Mouse (Mus musculus): ENCODE measurements around the gene Ccn5.

Ccn5 gene

DNA sequence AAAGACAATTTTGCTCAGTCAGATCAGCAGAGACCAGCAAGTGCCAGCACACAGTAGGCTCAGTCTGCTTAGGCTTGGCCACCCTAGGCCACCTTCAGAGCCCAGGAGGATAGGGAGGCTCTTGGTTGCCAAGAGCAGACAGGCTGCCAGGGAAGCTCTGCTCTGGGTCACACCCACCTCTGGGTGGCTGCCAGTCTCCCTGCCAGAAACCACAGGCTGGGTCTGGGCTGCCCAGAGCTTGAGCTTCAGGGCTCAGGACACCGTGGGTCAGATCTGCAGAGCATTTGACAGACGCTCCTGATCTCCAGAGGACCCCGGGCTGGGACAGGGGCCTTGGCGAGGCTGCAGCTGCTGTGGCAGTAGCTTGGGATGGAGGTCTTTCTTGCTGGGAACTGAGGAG lies at the start of gene Ccn5:
Gene Ccn5, plus strand, starts transcription at position 255 of the 400 bp plus-strand sequence.
- DNase-seq (ENCODE audit: low read depth, low spot score) = no peak

DNA sequence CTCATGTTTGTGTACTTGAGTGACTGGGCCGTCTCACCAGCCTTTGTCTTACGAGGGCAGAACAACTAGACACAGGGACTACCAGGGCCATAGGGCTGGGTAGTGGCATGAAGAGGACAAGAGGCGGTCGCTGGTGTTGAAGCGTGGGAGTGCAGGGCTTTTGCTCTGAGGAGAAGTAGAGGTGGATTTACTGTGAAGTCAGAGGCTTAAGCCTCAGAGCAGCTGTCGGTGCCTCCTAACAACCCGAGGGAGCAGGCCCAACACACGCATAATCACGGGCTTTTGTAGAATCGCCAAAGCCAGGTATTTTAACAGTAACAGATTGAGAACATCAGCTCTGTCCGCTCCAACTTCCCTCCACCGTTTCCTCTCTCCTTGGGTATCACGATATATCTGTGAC lies 44.0 kb upstream of the Ccn5 start:
- DNase-seq (ENCODE audit: low read depth, low spot score) = no peak

DNA sequence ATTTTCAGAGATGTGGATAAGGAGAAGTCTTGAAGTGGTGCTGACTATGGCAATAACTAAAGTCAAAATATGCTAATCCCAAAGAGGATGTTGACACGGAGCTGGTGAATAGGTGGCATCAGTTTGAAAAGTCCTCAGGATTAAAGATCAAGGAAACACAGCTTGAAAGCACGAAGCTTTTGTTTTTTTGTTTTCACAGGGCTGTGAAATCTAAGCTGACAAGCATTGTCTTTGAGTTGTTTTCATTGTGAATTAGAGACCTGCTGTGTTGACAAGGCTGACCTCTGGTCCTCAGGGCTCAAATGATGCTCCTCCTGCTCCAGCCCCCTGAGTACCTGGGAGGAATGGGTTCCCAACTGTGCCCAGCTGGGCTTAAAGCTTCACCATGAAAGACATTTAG lies 43.6 kb upstream of the Ccn5 start:
- no peak for DNase-seq (ENCODE audit: low read depth, low spot score)

DNA sequence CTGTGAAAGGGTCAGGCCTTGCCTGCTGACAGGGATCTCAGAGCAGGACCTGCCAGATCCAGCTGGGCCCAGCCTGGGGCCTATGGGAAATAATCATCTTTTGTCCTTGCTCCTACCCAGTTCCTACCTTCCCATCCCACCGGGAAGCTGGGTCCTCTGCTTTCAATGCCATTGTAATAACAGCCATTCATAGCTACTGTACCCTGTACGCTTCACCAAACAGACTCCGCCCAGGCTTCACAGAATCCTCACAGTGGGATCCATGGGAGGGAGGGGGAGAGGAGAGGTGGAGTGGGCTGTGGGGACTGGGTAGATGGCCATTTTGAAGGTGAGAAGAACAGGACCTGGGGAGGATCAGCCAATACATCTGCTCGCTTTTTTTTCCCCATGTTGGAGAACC lies 41.8 kb upstream of the Ccn5 start:
- no peak for DNase-seq (ENCODE audit: low read depth, low spot score)

DNA sequence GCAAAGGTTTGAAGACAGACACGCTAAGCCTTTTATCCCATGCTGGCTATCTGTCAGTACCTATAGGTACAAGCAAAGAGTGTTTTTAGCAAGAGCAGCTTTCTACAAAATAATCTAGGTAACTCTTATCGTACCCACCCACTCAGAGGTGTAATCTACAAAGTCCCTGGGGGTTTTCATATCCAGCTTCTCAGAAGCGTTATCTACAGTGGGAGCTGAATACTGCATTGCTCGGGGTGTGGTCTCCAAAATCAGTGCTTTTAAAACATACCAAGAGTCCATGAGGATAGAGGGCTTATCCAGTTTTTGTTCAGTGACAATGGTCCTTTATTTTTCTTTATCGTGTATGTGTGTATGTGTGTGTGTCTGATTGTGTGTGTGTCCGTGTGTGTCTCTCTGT lies 37.3 kb upstream of the Ccn5 start:
- no peak for DNase-seq (ENCODE audit: low read depth, low spot score)

DNA sequence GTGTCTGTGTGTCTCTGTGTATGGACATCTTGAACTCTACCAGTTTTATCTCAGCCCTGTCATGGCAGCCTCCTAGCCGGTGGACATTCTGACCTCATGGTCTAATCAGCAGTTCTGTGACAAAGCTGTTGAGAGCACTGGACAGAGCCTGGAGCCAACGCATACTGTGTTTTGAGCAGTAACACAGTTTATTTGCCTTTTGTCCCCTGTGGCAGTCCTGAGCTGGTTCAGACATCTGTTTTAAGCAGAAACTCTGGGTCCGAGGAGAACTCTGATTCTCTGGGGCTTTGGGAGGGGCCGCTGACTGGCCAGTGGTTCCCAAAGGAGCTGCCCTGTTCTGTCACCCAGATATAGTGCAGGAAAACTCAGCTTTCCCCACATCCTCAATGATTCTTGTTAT lies 36.8 kb upstream of the Ccn5 start:
- no peak for DNase-seq (ENCODE audit: low read depth, low spot score)

DNA sequence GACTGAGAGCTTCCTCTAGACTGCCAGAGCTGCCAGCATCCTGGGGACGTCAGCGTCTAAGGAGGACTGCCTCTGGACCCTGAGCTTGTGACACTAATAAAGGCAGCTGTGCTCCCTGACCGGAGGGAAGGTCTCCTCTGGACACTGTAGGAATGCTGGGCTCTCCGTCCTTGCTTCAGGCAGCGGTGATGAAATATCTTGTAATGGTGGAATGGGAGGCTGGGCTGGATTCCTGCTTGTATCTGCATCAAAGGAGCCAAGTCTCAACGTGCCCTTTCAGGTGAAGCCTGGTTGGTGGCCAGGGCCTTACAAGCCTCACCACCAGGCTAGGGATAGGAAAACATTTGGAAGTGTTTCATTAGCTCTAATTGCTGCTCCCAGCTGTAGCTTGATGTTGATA lies 33.6 kb upstream of the Ccn5 start:
- DNase-seq (ENCODE audit: low read depth, low spot score) = no peak

DNA sequence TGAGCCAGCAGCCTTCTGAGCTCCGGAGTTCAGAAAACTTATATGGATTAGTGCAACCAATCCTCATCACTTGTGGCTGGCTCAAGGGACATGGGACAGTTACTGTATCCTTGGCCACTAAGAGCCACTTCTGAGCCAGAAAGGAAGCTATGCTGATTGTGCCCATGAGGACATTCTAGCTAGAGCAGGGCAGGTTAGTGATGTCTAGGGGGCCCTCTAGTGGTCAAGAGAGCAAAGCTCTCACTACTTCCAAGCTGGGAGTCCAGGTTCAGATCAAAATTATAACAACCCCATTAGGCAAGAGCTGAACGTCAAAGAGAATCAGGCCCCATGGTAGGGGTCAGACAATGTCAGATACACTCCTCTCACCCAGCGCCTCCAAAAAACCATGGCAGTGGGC lies 33.0 kb upstream of the Ccn5 start:
- peak; percentile 75 for DNase-seq (ENCODE audit: low read depth, low spot score)

DNA sequence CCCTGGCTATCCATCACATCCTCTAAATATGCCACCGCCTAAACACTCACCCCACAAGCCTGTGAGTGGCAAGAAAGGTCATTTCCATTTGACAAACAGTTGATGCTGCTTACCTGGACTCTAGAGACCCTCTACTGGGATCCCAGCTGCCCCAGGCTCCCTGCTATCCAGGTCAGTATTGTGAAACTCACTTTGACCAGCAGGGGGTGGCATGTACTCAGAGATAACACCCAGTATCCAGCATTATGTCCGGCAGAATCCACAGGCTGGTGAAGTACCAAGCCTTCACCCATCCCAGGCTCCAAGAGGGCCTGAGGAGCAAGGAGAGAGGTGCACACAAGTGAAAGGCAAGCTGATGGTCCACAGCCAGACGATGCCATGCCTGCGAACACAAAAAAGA lies 32.2 kb upstream of the Ccn5 start:
- DNase-seq (ENCODE audit: low read depth, low spot score) = peak; percentile 63

DNA sequence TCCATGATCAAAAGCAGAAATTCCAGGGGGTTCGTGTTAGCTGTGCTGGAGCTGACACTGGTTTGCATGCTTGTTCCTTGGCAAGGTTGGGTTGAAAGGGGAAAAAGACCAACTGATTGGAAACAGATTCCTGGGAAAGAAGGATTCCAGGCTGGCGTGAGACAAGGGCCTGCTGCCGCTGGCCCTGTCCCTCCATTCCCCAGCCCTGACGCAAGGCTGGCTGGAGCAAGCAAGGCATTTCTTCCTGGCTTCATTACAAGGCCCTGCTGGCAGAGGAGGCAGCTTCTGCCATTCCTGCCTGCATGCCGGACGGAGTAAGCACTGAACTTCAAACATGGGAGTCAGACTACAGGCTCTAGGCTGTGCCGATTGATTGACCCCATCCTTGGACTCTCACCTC lies 22.2 kb upstream of the Ccn5 start:
- peak; percentile 12 for DNase-seq (ENCODE audit: low read depth, low spot score)

DNA sequence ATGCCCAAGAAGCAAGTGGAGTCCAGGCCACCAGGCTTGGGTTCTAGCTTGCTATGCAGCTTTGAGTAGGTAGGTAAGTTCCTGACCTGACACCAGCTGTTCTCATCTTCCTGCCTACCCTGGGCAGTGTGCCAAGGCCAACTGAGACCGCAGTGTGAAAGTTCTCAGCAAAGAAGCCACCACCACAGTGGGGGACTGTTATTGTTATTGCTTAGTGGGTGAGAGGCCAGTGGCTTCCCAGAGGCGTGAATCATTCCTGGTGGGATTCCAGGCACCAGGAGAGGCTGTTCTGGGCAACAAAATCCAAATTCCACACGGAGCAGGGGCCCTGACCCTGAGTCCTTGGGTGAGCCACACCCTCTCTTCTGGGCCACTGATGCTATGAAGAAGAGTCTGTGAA lies 19.8 kb upstream of the Ccn5 start:
- DNase-seq (ENCODE audit: low read depth, low spot score) = peak; percentile 12

DNA sequence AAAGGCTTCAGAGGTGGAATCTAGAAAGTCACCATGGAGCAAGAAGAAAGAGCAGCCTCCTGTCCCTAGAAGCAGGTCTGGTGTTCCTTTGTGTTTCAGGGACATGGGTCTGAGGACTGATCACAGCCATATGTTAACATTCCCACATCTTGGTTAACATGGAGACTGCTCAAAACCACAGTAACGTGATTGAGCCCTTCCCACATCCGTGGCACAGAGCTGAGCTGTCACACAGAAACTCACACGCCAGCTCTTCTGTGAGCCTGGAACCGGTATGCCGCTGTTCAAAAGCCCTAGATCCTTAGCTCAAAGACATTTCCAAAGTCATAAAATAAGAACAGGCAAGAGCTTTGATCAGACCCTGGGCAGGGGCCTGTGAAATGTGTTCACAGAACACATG lies 19.3 kb upstream of the Ccn5 start:
- DNase-seq (ENCODE audit: low read depth, low spot score) = no peak

DNA sequence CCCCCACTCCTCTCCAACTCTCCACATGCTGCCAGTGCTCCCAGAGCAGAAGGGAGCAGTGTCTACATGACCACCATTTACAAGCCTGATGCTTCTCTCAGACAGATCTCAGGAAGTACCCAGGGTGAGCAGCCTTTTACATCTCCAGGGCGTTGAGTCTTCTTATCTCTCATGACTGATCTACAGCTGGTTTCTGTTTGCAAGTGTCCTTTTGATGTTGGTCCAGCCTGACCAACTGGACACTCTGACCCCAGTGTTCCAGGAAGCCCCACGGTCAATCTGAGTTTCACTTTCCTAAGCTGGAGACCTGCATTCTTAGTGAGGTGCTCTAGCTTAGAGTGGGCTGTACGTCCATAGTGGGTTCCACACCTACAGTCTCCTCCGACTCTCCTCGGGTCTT lies 16.8 kb upstream of the Ccn5 start:
- DNase-seq (ENCODE audit: low read depth, low spot score) = no peak

DNA sequence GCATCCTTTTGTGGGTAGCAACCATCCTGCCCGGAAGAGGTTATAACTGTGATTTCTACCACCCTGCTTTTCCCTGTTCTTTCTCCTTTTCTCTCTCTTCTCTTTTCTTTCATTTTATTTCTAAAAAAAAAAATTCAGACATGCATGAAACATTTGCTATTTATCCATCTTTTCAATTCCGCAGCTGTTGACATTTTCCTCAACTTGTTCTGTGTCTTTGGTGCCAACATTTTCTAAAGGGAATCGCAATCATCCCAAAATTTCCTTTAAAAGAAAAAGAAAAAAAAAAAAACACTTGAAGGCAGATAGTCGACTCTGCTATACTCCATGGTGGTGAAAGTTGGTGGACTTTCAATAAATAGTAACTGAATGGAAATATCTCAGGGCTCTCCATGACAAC lies 11.5 kb upstream of the Ccn5 start:
- DNase-seq (ENCODE audit: low read depth, low spot score) = no peak

DNA sequence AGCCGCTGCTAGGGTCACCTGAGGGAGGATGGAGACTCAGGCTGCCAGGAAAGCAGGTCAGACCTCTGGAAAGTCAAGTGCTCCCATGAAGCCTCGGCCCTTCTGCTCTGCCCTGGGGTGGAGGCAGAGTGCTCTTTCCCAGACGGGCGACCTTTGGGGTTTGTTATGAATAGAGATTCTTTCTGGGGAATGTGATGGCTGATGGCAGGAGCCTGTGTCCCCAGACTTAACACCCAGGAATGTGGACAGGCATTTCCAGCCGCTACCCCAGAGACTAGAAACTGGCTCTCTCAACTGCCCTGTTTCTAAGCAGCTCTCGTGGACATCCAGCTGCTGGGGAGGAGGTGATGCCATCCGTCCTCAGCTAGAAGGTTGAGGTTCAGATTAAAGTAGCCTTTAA lies 11.0 kb upstream of the Ccn5 start:
- DNase-seq (ENCODE audit: low read depth, low spot score) = no peak

DNA sequence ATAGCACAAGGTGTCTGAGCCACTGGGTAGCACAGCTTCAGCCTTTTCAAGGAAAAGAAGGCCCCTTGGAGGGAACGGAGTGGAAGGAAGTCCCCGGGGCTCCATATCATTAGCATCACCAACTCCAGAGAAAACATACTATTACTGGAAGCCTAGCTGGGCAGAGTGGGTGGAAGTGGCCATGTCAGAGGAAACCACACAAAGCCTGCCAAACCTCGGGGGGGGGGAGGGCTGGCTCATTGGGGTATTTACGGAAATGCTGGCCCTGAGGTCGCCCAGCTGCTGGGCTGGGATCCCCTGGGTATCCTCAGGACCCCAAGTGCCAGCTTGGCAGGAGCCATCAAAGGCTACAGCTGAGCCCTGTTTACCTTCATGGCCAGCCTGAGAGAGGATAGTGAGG lies 7.6 kb upstream of the Ccn5 start:
- DNase-seq (ENCODE audit: low read depth, low spot score) = no peak

DNA sequence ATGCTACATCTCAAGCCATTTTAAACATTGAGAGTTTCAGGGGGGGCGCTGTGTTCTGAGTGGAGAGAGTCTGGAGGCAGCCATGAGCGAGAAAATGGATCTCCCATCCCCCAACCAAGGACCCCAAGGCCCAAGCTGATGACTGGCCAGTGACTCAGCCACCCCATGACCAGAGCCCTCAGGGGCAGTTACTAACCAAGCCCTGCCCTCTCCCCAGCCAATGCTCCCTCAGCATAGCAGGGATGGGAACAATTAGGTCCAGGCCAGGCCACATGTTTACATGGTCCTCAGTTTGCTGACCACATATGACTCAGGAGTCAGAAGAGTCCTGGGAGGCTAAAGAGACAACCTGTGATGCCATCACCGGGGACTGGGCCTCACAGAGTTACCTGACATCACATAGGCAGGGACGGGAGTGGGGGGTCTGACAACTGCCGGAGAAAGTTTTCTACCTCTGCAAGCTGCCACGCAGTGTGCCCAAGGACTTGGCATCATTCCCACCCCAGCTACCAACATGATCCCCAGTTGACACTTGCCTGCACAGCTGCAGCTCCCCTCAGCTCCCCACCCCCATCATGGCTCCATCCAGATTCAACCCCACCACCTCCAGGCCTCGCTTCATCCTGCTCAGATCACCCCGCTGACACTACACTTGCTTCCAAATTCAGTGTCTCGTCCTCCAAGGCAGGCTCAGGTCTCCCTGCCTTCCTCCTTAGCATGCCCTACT lies 5.8 kb upstream of the Ccn5 start:
- no peak for DNase-seq (ENCODE audit: low read depth, low spot score)

DNA sequence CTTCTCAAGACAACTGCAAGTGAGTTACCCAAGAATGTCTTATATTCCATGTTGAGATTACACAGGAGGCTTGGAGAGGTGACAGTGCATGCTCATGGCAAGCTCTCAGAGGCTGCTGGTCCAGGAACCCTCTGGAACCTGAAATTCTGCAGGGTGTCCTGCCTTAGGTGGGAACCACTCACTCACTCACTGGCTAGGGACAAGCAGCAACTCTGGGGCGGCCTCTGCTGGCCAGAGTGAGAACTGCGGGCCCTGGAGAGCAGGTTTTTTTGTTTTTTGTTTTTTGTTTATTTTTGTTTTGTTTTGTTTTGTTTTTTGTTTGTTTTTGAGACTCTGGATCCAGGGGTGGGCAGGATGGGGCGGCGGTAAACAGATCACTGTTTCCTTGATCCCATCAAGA lies 2.6 kb downstream of the Ccn5 start:
- peak; percentile 49 for DNase-seq (ENCODE audit: low read depth, low spot score)

DNA sequence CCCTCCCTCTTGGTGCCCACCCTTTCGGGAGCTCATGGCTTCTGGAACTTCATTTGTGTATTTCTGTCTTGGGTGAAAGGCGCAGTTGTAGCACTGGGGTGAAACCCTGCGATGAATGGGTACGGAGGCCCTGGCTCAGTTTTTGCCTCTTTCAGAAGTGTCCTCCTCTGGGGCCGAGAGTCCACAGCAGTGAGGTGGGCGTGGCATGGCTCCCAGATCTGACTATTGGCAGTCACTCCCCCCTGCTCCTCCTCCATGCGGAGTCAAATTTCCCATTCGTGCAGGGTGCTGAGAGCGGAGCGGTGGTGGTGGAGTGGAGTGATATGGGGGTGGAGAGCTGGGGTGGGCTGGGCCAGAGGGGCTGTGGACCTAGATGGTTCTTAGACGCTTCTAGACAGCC lies 3.1 kb downstream of the Ccn5 start:
- peak; percentile 66 for DNase-seq (ENCODE audit: low read depth, low spot score)

DNA sequence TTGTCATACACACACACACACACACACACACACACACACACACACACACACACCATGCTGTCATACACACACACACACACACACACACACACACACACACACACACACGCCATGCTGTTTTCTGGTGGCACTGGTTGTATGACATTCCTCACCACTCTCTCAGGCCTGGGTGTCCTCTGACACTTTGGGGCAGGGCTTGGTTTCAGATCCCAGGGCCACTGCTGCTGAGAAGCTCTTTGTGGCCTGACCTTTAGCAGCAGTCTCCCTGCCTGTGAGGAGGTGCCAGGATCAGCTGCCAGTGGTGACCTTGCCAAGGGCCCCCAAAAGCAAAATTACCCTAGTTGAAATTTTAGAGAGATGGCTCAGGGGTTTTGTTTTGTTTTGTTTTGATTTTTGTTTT lies 5.2 kb downstream of the Ccn5 start:
- no peak for DNase-seq (ENCODE audit: low read depth, low spot score)

DNA sequence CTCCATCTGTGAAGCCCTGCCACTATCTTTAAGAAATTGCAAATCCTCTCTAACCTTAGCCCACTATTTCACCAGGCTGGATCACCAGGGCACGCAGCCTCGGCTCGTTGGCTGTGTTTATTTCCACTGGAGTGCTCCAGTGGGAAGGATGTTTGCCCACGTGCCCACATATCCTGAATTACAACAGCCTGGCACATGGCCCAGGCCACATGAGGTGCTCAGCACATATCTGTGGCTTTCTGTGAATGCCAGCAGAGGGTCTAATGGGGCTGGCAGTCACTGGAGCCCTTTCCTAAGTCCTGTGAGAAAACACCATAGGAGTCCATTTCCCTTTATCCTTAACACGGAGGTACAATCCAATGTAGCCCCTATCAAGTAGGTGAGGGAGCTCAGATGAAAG lies 5.8 kb downstream of the Ccn5 start:
- DNase-seq (ENCODE audit: low read depth, low spot score) = no peak

DNA sequence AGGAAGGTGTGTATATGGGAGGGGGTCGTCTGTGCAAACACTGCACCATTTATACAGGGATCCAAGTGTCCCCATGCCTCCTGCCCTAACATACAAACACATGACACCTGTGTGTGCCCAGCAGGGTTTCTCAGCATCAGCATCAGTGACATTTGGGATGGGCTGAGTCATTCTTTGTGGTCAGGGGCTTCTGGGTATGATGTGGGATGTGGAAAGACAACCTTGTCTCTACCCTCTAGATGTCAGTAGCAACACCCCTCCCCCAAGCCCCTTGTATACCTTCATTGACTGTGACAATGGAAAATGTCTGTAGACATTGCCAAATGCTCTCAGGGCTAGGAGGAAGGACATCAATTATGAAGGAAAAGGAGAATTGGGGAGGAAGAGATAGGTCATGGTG lies 10.5 kb downstream of the Ccn5 start:
- no peak for DNase-seq (ENCODE audit: low read depth, low spot score)

DNA sequence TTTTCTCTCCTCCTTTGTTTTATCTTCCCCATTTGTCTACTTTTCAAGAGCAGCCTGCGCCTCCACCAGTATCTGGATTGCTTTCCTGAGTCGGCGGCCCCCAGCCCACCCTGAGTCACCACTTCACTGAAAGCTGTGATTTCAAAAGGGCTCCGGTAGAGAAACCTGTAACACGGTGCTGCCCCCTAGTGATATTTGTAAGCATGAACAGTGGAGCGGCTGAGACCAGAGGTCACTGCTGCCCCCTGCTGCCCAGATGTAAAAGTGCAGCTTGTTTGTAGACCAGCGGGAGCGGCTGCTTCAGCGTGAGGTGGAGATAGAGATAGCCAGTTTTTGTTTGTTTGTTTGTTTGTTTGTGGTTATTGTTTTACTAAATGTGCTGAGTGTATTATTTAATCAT lies 17.4 kb downstream of the Ccn5 start:
- peak; percentile 90 for DNase-seq (ENCODE audit: low read depth, low spot score)

DNA sequence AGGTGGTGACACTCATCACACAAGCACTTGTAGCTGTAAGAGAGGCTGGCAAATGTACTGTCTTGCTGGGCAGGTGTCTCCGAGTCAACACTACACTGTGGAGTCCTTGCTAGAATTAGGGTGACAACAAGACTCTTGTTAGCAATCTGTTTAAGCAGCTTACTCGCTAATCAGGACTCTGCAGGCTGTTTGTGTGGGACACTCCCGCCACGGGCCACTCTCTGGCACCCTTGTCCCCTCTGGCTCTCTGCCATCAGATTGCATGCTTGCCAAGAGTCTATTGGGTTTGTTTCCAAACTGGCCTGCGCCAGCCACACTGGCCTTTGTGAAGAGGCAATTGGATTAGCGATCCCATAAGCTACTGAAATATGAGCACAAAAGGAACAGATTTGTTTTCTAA lies 18.9 kb downstream of the Ccn5 start:
- no peak for DNase-seq (ENCODE audit: low read depth, low spot score)
